Mouse (Mus musculus) spleen, postnatal 14 days (tissue): ENCODE measurements around the gene Sox8.
A peak's percentile ranks its signal among the peaks of the same experiment; 100 is the strongest.

Experiments used
- DNase-seq, 2 experiments: peaks; one replicate each; pipeline ENCODE4 v3.0.0; 2021 to 2022; ENCODE audit warnings: low spot score in 2 of 2

Sox8 gene

DNA sequence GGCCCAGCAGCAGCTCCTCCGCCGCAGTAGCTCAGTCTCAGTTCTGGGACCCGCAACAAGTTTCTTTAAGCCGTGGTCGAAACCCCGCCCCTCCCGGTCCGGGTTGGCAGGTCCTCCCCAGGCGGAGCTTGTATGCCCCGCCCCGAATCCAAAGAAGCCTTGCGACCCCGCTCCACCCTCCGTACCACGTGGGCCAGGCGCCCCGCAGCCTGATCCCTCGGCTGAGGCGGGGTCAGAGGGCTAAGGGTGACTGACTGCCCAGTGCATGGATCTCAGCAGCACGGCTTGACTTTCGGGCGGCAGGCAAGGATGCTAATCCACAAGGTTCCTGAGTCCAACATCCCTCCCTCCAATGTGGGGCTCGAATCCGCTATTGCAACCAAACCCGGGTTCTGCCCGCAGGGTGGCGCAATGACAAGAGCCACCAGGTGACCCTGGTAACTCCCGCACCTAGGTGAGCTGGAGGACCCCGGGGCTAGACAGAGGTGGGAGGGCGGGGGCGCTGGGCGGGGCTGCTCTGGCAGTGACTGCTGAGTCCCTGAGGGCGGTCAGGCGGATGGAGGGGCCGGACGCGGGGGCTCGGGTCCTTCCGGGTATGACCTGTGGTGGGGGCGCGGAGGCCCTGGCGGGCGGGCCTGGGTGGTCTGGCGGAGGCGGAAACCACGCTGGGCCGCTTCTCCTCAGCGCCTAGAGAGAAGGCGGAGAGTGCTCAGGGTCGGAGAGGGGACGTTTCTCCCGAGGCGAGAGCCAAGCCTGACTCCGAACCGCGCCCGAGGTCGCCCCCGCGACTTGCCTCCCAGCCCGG lies at the start of gene Sox8:
TSS of gene Sox8 (minus strand) at position 39 of the 805 bp plus-strand sequence.
- peak; percentile 32 to 47 for DNase-seq

DNA sequence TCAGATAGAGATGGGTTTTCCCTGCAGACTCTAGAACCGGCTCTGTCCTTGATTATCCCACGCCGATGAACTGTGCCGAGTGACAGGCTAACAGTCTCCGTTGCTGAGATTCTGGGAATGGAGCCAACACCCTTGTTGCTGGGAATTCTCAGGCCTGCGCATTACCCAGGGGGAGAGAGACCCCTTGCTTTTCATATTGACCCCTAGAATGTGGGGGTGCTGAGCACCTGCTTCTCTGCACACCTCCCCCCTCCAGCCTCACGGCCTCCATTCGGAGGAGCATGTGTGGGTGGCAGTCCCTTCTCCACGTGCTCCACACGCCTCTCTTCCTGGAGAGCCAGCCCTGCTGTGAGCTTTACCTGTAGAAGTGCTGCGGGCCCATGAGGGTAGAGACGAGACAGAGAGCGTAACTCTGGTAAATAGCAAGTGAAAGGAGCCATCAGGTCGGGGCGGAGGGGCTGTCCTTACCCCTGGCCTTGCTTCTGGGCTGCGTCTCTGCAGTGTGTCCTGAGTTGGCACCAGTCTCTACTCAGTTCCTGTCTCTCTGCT lies 48.1 kb upstream of the Sox8 start:
- no peak for DNase-seq

DNA sequence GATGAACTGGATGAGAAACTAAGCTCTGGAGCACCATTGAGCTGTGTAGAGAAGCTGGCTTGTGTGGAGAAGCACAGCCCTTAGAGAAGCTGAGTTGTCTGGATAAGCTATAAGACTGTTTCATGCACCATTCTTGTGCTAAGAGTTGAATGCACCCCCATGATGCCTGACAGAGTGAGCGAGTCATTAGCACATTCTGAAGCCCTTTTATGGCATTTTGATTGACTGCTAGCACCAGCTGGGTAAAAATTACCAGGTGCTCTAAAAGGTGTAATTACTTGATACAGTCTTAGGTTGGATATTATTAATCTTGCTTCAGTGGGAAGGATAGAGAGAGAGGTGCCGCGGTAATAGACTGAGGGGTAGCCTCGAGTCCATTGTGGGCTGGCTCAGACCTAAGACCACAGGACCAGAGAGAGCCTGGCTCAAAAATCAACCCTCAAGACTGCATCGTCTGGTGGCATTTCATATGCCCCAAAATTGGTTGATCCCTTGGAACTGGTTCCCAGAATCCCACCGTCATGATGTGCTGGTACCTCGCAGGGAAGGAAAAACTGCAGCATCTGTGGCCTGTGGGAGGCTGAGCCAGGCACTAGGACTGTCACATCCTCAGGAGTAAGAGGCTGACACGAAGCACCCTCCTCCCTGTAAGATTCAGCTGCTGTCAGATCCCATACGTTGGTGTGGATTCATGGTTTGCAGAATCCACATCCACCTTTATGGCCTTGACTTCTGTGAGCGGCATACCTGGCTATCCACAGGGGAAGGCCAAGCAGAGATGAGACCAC lies 44.4 kb upstream of the Sox8 start:
- no peak for DNase-seq

- DNase-seq, result no peak
These were observed 42.8 kb upstream of the Sox8 start for GRCm38 (mm10) chr17:25613323-25613722.

DNA sequence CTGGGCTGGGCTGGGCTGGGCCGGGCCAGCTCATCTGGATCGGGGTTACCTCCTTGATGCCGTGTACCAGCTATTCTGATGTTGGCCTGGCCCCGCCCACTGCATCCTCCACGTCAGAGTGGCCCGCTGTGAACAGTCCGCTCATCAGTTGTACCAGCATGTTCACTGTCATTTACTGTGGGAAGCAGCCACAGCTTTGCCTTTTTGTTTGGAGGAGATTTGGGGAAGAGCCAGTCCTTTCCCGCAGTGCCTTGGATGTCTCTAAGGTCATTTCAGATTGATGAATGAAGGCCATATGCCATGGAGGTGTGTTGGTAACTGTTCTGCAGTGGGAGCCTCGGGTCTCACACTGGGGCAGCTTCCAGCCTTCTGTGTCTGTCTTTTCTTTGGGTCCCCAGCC lies 42.1 kb upstream of the Sox8 start:
- DNase-seq, result no peak

- DNase-seq, result no peak
These were observed 39.7 kb upstream of the Sox8 start for GRCm38 (mm10) chr17:25610151-25610550.

DNA sequence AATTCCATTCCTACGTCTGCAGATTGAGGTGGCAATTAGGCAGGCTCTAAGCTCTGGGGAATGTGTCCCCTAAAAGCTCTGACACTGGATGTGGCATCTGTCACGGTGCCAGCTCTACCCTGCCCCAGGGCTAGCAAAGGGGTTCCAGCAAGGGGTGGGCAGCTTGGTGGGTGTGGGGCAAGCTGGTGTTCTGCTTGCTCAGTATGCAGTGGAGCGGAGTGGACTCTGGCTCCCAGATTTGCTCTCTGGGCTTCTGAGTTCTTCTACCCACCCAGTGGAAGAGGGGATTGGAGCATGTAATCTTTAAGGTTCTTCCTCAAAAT lies 39.0 kb upstream of the Sox8 start:
- no peak for DNase-seq

GRCm38 (mm10) chr17:25608821-25609505 lies 38.5 kb upstream of the Sox8 start:
- no peak for DNase-seq

DNA sequence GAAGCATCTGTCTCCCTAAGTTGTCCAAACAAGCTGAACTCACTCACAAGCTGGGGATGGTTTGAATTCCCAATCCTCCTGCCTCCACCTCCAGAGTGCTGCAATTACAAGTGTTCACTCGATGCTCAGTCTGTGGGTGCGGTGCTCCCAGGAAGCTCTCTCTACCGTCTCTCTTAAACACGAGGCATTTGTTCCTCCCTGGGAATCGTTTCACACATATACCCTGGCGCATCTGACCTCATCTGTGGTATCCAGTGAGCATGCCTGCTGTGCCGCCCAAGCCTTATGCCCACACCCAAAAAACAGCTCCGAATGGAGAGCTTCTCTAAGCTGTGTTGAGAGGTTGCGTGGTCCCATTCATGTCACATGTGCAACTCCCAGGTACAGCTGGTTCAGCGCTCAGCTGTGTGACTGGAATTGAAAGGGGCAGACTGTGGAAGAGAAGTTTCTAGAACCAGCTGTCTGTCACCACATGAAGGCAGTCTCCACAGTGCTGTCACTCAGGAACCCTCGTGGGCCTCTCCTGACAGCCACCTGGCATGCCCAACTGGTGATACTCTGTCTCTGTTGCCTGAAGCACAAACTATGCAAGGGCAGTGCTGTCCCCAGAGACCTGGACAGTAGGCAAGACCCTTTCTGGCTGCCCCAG lies 37.8 kb upstream of the Sox8 start:
- no peak for DNase-seq

- DNase-seq, result no peak
These were observed 33.7 kb upstream of the Sox8 start for GRCm38 (mm10) chr17:25604234-25604633.

GRCm38 (mm10) chr17:25602366-25602765 lies 31.9 kb upstream of the Sox8 start:
- no peak for DNase-seq

GRCm38 (mm10) chr17:25597537-25597936 lies 27.1 kb upstream of the Sox8 start:
- no peak for DNase-seq

DNA sequence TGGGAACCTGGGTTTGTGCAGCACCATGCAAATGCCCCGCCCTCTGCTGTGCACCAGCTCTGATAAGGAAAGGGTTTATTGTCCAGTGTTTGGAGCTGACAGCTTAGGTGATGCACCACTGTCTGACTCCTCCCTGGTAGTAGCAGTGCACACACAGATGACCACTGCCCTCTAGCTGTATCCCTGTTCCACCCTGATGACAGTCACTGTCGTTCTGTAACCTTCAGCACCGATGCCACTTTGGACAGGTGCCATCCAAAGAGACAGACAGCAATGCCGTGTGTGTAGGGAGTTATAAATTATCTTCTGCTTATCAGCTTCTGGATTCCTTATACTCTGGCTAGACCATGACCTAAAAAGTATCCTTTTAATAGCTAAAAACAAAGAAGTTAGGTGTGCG lies 25.0 kb upstream of the Sox8 start:
- no peak for DNase-seq

DNA sequence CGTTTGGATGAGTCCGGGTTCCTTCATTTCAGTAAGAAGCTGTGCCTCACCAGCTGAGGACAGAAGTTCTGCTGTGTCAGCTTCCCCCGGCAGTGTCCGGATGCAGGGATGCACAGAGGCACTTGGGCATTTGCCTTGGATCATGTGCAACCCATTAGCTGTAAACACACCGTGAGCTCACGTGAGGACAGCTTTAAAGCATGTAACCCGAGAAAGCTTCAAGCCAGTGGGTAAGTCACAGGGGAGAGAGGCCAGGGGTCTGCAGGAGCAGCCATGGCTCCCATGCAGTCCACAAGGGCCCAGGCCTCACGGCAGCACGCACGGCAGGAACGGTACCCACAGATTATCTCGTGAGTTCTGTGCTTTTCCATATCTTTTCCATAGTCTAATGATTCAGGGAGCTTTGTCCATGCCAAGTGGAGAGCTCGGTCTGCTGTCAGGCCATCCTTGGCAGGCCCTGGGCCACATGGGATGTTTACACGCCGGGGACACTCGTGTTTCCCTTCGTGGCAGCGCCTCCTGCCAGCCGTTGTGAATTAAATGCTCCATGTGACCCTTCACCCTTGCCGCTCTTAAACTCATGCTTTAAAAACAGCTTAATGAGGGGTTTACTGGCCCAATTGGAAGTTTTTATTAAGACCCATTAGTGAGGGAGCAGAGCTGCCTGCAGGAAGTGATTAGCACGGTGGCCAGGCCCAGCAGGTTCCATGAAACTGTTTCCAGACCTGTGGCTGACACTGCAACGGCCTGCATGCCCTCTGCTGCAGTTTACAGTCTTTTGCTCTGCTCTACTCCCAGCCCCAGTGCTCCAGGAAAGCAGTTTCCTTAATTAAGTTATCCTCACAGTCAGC lies 23.1 kb upstream of the Sox8 start:
- no peak for DNase-seq

DNA sequence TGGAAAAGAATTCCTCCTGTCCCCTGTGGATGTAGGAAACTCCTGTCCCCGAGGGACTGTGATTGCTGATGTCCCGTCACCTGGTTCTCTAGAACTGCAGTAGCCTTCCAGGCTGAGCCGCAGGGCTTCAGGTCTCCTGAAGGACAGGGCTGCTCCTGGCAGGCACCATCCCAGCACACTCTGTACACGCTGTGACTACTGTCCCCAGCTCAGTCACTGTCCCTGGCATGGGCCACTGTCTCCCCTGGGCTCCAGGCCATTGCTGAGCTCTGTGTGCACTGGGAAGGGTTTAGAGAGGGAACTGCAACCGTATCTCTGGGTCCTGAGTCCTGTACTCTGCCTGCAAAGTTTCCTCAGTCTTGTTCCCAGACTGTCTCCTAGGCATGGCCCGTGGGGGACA lies 21.9 kb upstream of the Sox8 start:
- DNase-seq, result no peak

DNA sequence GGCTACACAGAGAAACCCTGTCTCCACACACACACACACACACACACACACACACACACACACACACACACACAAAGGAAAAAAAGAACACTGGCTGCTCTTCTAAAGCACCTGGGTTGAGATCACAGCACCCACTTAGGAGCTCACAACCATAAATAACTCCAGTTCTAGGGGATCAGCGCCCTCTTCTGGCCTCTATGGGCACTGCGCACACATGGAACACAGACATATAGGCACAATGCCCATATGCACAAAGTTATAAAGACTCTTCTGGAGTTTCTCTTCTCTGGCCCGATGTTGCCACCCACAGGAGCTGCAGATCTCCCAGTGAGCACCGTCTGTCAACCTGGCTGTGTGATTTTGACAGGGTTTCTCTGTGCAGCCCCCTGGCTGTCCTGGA lies 20.5 kb upstream of the Sox8 start:
- DNase-seq, result no peak

GRCm38 (mm10) chr17:25590068-25590467 lies 19.6 kb upstream of the Sox8 start:
- DNase-seq, result no peak

- no peak for DNase-seq
These were observed 14.2 kb upstream of the Sox8 start for GRCm38 (mm10) chr17:25584646-25585045.

GRCm38 (mm10) chr17:25583858-25584257 lies 13.4 kb upstream of the Sox8 start:
- DNase-seq, result no peak

DNA sequence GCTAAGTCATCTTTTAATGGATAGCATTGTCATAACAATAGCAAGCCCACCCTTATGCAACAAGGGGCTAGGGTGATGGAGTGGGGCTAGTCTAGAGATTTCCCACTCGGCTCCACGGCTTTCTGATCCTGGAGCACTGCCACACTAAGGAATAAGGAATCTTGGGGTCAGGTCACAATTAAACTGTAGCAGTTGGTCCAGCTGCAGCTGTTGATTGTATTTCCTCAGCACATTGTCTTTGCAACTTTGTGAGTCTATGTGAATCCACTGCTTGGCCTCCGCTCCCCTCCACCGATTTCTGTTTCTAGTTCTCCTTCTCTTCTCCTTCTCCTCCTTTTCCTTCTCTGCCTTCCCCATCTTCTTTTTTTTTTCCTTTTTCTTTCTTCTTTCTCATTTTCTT lies 12.6 kb upstream of the Sox8 start:
- DNase-seq, result no peak

DNA sequence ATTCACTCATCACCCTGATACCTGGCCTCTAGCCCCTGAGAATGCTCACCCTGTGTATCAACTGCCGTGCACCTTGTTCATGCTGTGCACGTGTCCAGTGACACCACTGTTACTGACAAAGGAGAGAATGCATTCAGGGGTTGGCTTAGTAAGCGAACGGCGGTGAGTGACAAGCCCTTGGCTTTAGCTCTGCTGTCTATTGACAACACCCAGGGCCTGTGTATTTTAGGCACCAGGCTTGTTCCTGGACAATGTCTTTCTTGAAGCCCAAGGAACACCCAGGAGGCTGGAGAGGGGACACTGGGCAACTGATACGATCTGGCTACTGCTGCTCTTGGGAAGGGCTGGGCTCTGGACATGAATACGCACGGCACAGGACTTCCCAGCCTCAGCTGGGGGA lies 11.6 kb upstream of the Sox8 start:
- no peak for DNase-seq
